Mouse (Mus musculus): Measurements from ENCODE around the gene Edn3. TPM values are rescaled to one million over a fixed set of nuclear protein-coding genes. Genes with fewer than 3 reads are reported as not detected.

The Edn3 gene
- total RNA-seq, 2 experiments from 2014 or later, result 5.2 to 5.3 TPM

DNA sequence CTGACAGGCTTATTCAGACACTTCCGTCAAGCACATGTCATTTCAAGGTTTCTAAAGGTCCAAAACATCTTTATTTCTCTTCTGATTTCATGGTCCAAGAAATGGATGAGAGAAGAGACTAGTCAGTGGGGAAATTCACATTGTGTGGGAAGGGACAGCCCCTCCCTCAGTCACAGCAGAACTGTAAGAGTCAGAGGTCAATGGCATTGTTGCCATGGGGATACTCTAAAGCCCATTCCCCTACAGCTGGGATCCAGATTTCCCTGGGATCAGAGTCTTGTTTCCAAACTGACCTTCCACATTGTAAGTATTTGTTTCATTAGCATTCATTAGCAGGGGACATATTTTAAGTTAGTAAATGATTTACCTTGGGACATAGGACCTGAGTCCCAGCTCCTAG is 32.8 kb downstream of the Edn3 start:
- no peak for DNase-seq (ENCODE audit: extremely low spot score in 1 of 2, low spot score in 1 of 2)

DNA sequence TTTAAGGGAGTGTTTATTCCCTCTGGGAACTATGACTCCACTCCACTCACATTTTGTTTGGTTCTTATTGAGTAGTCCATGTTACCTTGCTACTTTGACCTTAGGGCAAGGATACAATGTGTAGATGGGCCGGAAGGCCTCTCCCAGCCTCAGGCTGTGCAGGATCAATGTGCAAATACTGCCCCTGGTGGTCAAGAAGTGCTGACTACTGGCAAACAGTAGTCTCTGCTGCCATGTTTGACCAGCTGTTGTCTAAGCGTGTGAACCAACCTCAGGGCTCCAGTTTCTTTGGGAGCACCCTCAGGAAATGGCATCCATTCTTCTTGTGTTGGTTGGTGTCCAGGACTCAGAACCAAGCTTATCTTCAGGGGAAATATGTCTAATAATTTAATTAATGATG is 36.6 kb downstream of the Edn3 start:
- no peak for DNase-seq (ENCODE audit: extremely low spot score in 1 of 2, low spot score in 1 of 2)

DNA sequence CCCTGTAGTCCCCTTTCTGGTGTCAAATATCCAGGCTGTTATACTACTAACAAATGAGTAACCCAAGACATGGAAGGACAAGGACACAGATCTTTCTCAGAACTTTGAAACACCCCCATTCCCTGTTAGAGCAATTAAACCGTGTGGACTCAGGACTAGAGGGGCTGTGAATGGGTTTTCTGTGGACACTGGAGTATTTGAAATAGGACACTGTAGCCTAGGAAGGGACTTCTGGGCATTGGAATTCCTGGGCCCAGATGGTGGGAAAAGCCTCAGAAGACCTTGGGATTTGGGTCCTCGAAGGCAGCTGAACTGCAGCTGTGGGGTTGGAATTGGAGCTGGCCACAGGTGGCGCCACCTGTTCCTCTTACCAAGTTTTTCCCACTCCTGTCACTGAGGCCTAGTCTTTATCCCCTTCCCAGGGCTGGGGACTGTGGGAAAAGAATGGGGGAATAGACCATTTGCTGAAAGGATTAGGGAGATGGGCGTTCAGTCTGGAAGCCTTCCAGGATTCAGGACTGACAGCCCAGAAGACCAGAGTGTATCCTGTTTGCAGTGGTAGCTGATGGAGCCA is 37.2 kb downstream of the Edn3 start:
- DNase-seq (ENCODE audit: extremely low spot score in 1 of 2, low spot score in 1 of 2), result no peak

DNA sequence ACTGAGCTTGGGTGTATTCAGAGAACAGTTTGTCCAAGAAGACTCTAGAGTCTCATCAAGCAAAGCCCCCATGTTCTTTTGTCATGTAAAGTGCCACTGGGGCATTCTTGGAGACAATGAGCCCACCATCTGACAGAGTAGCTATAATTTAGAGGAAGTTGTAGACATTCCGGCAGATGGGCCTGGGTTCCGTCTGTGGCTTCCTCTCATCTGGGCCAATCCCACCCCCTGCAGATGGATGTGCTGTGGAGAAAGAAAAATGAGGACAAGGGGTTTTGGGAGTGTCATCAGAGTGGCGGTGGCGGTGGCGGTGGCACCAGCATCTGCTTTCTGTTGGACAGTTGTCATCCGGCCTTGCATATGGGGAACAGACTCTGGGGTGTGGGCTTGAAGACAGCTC is 42.0 kb downstream of the Edn3 start:
- DNase-seq (ENCODE audit: extremely low spot score in 1 of 2, low spot score in 1 of 2), result no peak

DNA sequence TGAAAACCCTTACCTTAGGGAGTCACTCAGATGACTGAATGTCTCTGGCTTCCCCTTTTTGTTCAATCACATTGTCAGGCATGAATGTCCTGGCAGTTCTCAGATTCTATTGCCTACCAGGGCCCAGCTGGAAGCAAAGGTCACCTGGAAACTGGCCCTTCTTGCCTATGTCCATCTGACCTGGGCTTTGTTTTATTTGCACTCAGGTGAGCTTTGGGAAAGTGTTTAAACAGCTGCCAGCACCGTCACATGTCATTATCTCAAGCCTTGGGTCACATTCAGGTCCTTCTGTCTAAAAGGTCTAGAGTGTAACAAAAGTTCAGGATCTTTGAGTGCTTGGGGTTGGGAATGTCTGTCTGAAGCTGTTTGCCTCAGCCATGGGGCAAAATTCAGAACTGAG is 43.2 kb downstream of the Edn3 start:
- DNase-seq (ENCODE audit: extremely low spot score in 1 of 2, low spot score in 1 of 2), result no peak

DNA sequence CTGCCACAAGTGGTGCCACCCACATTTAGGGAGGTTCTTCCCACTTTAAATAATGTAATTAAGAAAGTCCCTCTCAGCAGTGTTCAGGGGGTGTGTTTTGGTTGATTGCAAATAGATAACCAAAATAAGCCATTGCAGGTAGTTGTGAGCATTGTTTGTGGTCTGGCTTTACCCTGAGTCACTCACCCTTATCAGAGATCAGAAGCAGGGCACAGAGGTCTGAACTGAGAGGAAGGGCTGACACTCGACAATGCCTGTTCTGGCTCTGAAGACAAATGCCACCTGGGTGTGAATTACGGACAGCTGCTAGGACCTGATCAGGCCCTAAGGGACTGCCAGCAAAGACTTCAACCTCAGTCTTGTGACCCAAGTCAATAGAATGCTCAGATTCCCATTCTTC is 47.5 kb downstream of the Edn3 start:
- DNase-seq (ENCODE audit: extremely low spot score in 1 of 2, low spot score in 1 of 2), result no peak

DNA sequence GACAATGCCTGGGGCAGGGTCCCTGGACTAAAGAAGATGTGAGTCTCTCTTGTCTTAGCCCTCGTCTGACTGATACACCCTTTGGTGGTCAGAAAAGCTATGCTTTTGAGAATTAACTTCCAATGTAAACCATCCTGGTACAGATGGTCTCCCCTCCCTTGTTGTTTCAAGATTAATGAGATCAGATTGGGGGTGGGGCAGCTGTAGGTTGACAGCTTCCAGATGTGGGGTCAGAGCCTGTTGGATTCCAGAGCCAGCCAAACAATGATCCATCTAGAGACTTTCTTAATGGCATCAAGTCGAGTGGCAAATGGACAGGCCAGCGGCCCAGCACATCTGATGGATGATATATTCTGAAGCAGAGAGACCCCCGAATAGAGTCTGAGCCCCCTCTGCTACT is 48.9 kb downstream of the Edn3 start:
- no peak for DNase-seq (ENCODE audit: extremely low spot score in 1 of 2, low spot score in 1 of 2)

DNA sequence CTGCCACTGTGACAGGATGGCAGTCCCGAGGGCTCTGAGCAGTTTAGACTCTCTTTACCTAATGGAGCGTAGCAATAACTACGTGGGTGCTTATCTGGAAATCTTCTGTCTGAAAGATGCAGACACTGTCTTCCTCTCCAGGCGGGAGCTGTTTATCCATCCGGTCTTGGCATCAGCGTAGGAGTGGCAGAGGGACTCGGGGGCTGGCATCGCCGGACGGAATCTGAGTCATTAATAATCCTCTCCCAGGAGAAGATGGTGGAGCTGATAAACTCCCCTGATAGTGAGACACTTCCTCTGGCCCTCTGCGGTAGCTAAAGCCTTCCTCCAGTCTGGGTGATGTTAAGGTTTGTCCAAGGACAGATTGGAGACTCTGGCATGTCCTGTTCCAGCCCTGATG is 52.9 kb downstream of the Edn3 start:
- DNase-seq (ENCODE audit: extremely low spot score in 1 of 2, low spot score in 1 of 2), result no peak

DNA sequence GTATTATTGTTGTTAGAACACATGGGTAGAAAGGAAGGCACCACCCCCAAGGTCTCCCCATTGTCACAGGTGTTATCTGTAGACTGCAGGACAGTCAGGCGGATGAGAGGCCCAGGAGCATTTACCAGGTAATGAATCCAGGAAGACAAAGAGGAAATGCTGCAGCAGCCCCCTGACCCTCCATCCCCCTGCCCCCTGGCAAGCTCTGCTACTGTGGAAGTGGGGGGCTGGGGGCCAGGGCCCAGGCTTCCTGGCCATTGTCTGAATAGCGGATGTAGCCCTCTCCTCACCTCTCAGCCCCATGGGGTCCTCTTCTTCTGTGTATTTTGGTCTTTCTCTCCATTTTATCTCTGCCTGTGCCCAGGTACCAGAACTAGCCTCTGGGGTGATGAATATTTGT is 55.7 kb downstream of the Edn3 start:
- no peak for DNase-seq (ENCODE audit: extremely low spot score in 1 of 2, low spot score in 1 of 2)

DNA sequence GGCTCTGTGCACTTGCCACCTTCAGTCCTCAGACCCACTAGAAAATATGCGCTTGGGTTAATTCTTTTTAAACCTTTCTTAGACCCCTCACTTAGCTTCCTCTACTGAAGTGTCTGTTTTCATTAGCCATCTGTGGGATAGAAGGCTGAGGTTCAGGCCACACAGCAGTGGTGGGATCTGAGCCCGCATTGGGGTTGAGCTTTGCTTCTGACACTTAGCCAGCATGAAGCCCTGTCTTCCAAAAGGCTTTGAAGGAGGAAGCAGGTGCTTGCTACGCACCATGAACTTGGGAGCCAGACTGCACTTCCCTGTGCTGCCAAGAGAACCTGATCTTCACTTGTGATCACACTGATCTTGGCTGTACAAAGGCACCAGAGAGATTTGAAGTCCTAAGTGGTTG is 59.9 kb downstream of the Edn3 start:
- no peak for DNase-seq (ENCODE audit: extremely low spot score in 1 of 2, low spot score in 1 of 2)

DNA sequence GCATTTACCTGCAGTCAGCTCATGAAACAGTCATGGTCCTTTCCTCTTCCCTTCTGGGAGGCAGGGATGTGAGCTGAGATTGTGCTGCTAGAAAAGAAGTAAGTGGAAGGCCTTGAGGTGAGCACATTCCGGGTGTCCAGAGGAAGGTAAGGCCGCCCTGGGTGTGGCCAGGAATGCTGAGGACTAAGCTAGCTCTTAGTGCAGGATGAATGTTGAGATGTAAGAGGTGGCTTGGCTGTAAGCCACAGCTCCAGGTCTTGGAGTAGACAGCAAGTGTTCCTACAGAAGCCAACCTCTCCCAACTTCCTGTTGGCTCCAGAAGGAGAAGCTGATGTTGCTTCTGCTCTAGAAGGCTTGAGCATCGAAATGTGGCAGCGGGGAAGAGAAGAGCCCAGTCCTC is 67.4 kb downstream of the Edn3 start:
- DNase-seq (ENCODE audit: extremely low spot score in 1 of 2, low spot score in 1 of 2), result no peak

DNA sequence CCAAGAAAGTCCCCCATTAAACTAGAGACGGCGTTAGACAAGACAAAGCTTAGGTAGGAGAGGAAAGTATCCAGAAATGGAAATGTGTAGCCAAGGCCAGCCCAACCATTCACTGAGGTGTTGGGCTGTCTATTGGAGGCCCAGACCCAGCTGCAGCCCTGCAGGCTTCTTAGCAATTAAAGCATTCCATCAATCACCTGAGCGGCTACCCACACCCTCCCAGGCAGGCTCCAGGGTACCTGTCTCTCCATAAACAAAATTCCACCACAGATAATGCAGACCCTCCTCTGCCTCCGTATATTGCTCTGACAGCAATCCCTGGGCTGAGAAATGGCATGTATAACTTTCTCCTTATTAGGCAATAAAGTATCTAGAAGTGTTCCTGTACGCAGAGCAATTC is 73.2 kb downstream of the Edn3 start:
- DNase-seq (ENCODE audit: extremely low spot score in 1 of 2, low spot score in 1 of 2), result no peak

Other genes with a start within 250 kb of the Edn3 start
- 10 to 100 TPM; 18.8 to 20.0 TPM for gene Zfp831, start 117.1 kb upstream of the Edn3 start, total RNA-seq (2021)
- gene Gm14444, start 249.6 kb downstream of the Edn3 start, total RNA-seq (2021), result 1 to 10 TPM; 1.0 to 1.6 TPM

All from layer of hippocampus, postnatal 25 days (tissue).